Comparison of ENCODE assay signal across 26 mouse cellular contexts in the genomic region with DNA sequence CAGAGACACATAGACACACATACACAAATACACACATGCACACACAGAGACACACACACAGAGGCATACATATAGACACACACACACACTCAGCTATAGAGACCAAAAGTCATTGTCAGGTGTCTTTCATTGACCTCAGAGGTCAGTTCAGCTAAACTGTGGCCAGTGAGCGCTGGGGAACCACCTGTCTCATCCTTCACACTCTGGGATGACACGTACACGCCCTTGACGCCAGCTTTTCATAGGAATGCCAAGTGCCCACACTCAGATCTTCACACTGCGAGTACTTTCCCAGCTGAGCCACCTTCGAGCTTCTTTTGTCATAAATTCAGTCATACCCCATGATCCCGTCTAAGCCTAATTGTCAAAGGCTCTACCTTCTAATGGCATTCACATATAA.
"Had no signal": no experiment of that assay in that cellular context is flagged by ENCODE, and none has a peak within 500 bp of the region (broad histone marks: within the 10 kb centered on the region; RNA-seq: fewer than 3 reads in every experiment).

No protein-coding gene starts in this region.

- H3K27ac ChIP-seq: heart, adult 2 months; heart, embryonic 13.5 days; heart, embryonic 15.5 days; hindbrain, embryonic 13.5 days; hindbrain, embryonic 15.5 days; hindbrain, postnatal 0 days; kidney, postnatal 0 days; limb, embryonic 13.5 days; limb, embryonic 15.5 days; liver, embryonic 12.5 days; liver, embryonic 14.5 days had no signal

- DNase-seq: forebrain, postnatal 0 days; gastrocnemius, postnatal 10 days; gastrocnemius, postnatal 36 days; heart, adult 11 months; heart, adult 2 months; heart, postnatal 14 days; heart, postnatal 36 days; kidney, adult 11 months; kidney, adult 8-10 months; kidney, postnatal 14 days; kidney, postnatal 36 days; layer of hippocampus, adult 9-11 months; layer of hippocampus, postnatal 36 days; left cerebral cortex, postnatal 4 days had no signal

- H3K27me3 ChIP-seq: heart, embryonic 15.5 days; hindbrain, embryonic 13.5 days; hindbrain, embryonic 15.5 days; limb, embryonic 13.5 days; limb, embryonic 15.5 days had no signal

- H3K4me2 ChIP-seq: heart, embryonic 11.5 days; heart, embryonic 13.5 days; heart, embryonic 15.5 days; hindbrain, embryonic 13.5 days; hindbrain, embryonic 15.5 days; limb, embryonic 13.5 days; limb, embryonic 15.5 days; liver, embryonic 12.5 days had no signal

- H3K9me3 ChIP-seq: heart, embryonic 13.5 days; heart, embryonic 15.5 days; hindbrain, embryonic 13.5 days; hindbrain, embryonic 15.5 days; limb, embryonic 13.5 days; limb, embryonic 15.5 days; liver, embryonic 12.5 days had no signal

- H3K4me1 ChIP-seq: heart, embryonic 13.5 days; heart, embryonic 15.5 days; hindbrain, embryonic 13.5 days; hindbrain, embryonic 15.5 days; limb, embryonic 13.5 days; limb, embryonic 15.5 days; liver, embryonic 12.5 days had no signal

- H3K36me3 ChIP-seq: heart, embryonic 13.5 days; heart, embryonic 15.5 days; hindbrain, embryonic 13.5 days; hindbrain, embryonic 15.5 days; limb, embryonic 13.5 days; limb, embryonic 15.5 days; liver, embryonic 12.5 days had no signal

- ATAC-seq: forebrain, postnatal 0 days; hindbrain, postnatal 0 days; intestine, embryonic 16.5 days; liver, embryonic 12.5 days had no signal

- H3K9ac ChIP-seq: forebrain, postnatal 0 days; heart, embryonic 13.5 days; heart, embryonic 15.5 days; hindbrain, embryonic 13.5 days; hindbrain, embryonic 15.5 days; limb, embryonic 13.5 days; limb, embryonic 15.5 days; liver, embryonic 12.5 days; liver, embryonic 14.5 days had no signal

- H3K4me3 ChIP-seq: heart, adult 2 months; heart, embryonic 13.5 days; heart, embryonic 15.5 days; hindbrain, embryonic 13.5 days; hindbrain, embryonic 15.5 days; limb, embryonic 13.5 days; limb, embryonic 15.5 days; liver, embryonic 12.5 days had no signal
